Mouse (Mus musculus) R1 (cell line): ENCODE measurements around the gene Catsperb.
"Not testable (repeated sequence)": the region's sequence is repeated elsewhere in the genome, so short reads cannot be mapped to it uniquely, and the experiment has no call there.

Experiments
- DNase-seq: peaks from one replicate; pipeline ENCODE4 v3.0.0-alpha.2; 2018; ENCODE audit warnings: low read depth, low spot score

The Catsperb gene

DNA sequence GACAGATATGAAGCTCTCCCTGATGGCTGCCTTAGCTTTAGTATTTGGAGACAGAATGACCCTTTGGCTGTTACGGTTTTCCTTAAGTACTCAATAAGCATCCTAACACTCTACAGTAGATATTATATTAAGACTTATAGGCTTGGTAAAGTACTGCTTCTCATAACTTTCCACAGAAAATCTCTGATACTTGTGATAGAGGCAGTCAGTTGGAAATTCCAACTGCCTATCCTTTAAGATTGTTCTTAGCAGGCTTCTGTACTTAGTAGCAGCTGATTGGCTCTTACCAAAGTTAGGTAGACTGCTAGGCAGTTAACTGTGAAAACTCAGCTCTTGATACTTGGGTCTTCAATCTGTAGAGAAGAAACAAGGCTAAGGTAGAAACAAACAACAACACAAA lies at the start of gene Catsperb:
Catsperb (plus strand) TSS at position 301 of the 400 bp plus-strand sequence.
- not testable (repeated sequence) for DNase-seq

DNA sequence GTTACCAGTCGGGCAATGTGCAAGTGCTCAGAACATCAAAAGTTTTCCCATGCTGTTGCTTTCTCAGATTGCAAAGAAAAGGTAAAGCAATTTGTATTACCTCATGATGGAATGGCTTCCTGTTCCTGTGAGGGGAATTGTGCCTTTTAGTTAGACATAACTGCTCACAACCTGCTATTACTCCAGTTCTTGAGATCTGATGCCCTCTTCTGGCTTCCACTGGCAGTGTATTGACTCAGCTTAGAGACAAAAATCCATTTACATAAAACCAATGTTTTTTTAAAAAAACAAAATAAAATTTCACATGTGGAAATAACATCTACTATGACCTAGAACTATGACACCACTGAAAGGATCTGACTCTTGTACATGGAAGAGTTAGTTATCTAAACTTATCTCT lies 43.0 kb upstream of the Catsperb start:
- DNase-seq = not testable (repeated sequence)

DNA sequence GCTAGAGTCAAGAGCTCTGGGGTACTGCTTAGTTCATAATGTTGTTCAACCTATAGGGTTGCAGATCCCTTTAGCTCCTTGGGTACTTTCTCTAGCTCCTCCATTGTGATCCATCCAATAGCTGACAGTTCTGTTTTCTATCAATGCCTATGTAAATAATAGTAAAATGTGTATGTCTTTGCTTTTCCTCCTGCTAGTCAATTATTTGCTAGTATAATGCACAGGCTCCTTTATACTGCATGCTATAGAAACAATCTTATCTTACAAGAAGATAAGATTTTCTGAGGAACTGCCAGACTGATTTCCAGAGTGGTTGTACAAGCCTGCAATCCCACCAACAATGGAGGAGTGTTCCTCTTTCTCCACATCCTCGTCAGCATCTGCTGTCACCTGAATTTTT lies 23.0 kb upstream of the Catsperb start:
- DNase-seq = not testable (repeated sequence)

DNA sequence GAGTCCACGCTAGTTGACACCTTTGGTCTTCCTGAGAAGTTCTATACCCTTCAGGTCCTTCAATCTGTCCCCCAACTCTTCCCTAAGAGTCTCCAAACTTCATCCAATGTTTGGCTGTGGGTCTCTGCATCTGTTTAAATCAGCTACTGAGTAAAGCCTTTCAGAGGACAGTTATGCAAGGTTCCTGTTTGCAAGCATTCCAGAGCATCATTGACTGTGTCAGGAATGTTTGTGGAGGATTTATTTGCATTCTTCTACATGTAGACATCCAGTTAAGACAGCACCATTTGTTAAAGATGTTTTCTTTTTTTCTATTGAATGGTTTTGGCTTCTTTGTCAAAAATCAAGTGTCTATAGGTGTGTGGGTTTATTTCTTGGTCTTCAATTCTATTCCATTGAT lies 21.7 kb downstream of the Catsperb start:
- no peak for DNase-seq

DNA sequence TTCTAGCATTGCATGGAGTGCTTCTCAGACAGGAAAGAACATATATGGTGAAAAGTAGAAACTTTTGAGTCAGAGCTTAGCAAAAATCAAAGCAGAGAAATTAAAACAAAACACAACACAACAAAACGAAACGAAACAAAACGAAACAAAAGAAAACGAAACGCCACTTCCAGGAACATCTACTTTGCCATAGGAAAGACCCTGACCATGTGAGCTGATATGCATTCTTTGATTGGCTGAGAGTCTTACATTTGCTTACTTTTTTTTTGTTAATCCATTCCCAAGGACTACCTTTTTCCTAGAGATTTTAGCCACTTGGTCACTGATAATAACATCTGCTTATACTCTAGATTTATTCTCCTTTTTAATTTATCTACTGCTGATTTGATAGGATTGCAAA lies 57.6 kb downstream of the Catsperb start:
- no peak for DNase-seq

DNA sequence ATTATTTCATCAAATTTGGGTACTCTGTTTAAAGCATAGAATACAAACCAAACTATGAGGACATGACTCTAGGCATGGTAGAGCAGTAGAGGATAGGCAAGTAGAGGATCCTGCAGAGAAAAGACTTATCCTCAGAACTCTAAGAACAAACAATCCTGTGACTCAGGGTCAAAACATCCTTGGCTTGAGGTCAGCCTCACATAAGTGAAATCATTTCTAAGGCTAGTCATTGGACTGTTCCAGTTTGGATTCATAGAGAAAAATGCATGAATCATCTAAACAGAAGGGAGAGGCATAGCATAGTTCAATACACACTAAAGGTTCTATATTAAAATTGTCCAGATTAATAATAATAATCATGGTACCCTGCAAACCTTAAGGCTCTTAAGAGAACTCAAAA lies 79.1 kb downstream of the Catsperb start:
- DNase-seq = no peak

DNA sequence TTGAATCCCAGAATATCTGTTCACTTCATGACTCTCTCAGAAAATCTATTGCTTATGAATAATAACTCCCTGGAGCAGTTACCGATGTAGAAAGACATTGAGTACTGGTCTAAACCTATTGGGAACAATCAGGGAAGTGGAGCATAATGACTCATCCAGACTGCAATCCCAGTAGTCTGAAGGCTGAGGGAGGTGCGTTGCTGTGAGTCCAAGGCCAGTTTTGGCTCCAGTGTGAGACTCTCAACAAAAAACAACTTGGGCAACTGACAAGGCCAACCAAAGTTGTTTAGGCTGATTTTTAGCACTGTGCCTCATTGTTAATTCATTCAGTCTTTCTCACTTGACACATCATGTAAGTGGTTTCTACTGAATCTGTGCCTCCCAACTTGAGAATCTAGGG lies 106.9 kb downstream of the Catsperb start:
- not testable (repeated sequence) for DNase-seq

DNA sequence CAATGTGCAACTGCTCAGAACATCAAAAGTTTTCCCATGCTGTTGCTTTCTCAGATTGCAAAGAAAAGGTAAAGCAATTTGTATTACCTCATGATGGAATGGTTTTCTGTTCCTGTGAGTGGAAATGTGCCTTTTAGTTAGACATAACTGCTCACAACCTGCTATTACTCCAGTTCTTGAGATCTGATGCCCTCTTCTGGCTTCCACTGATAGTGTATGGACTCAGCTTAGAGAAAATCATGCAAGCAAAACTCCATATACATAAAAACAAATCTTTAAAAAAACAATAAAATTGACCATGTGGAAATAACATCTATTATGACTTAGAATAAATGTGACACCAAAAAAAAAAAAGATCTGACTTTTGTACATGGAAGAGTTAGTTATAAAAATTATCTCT lies 202.2 kb downstream of the Catsperb start:
- DNase-seq = not testable (repeated sequence)

DNA sequence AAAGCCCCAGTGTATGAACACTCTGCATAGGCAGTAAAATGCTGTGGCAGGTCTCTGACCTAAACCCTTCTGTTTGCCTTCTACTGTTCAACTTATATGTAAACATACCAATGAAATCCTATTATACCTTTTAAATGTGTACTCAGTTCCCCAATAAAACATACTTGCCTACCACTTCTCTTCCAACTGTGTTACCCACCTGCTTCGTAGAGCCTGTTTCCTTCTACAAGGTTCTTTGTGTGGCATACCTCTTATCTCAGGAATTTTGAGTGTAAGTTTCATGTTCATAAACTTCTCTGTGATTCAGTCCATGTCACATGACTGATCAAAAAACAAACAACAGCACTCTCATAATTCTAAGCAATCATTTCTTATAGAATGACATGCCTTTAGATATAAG lies 228.7 kb downstream of the Catsperb start:
- no peak for DNase-seq

DNA sequence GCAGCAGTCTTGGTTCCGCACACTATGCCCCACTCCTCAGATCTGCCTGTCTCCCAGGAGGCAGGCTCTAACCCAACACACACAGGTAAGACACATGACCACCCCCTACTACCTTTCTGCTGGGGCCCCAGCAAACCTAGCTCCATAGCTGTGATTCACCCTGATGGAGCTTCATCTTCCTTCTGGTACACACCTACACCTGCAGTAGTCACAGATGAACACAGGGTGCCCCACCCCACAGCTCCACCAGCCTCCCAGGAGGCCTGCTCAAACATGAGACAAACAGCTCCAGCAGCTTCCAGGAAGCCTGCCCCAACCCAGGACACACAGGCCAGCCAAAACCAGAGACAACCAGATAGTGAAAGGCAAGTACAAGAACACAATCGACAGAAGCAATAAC lies 263.0 kb downstream of the Catsperb start:
- no peak for DNase-seq
